Mouse (Mus musculus) E14TG2a.4 (cell line): ENCODE results near the gene Cd300lg.

Source experiments
- CTCF ChIP-seq: conservative IDR thresholded peaks from 2 replicates; pipeline ENCODE4 v1.5.1; 2014; ENCODE audit warnings: low read length
- NANOG ChIP-seq: IDR thresholded peaks from 2 replicates; pipeline ENCODE4 v1.6.1; 2014; ENCODE audit warnings: borderline replicate concordance, low read length, mixed read lengths
- POU5F1 ChIP-seq: IDR thresholded peaks from 2 replicates; pipeline ENCODE4 v1.6.1; 2014; ENCODE audit warnings: low read length, borderline replicate concordance

- no peak for TF ChIP-seq CTCF
- no peak for TF ChIP-seq POU5F1
- TF ChIP-seq NANOG, result no peak
These were observed 31.4 kb downstream of the Cd300lg start for GRCm38 (mm10) chr11:102072729-102073128.
